10 mouse cellular contexts compared by ENCODE assay signal in genomic region chr5:121841973-121842372, GRCm38 (mm10). TPM values are rescaled to one million over a fixed set of nuclear protein-coding genes. Genes with fewer than 3 reads are reported as not detected.
DNase-seq lines count a peak whose midpoint lies in the region; ATAC-seq lines count a peak whose summit lies in the region.
"Had no signal": no experiment of that assay in that cellular context is flagged by ENCODE, and none has a peak within 500 bp of the region (broad histone marks: within the 10 kb centered on the region; RNA-seq: fewer than 3 reads in every experiment).

No protein-coding gene starts in this region.

- no peak for ATAC-seq in heart, embryonic 11.5 days (replicated peaks; ENCODE audit: insufficient number of reproducible peaks, low FRiP score, low TSS enrichment)
- ATAC-seq in midbrain, embryonic 13.5 days: no peak
- ATAC-seq in midbrain, embryonic 14.5 days (ENCODE audit: low FRiP score, low TSS enrichment): no peak
- ATAC-seq in embryonic facial prominence, embryonic 13.5 days (ENCODE audit: insufficient number of reproducible peaks, insufficient read depth, low FRiP score, low TSS enrichment, low read depth): no peak
- no peak for ATAC-seq in stomach, embryonic 14.5 days (ENCODE audit: insufficient number of reproducible peaks, insufficient read depth, low FRiP score, low read depth)

- H3K9ac ChIP-seq in heart, embryonic 11.5 days (ENCODE audit: low read depth, low read length): no peak overlapping the region
- no peak overlapping the region for H3K9ac ChIP-seq in midbrain, embryonic 13.5 days (replicated peaks)
- no peak overlapping the region for H3K9ac ChIP-seq in midbrain, embryonic 14.5 days (replicated peaks; ENCODE audit: low read length)
- no peak overlapping the region for H3K9ac ChIP-seq in embryonic facial prominence, embryonic 13.5 days
- H3K9ac ChIP-seq in stomach, embryonic 14.5 days (replicated peaks; ENCODE audit: low read depth, low read length): no peak overlapping the region

- H3K4me1 ChIP-seq in heart, embryonic 11.5 days (ENCODE audit: control insufficient read depth, insufficient read depth, low read length): peaks cover 27% of the 10 kb centered on the region
- peaks cover 27% of the 10 kb centered on the region for H3K4me1 ChIP-seq in midbrain, embryonic 13.5 days (replicated peaks)
- peaks cover 15% of the 10 kb centered on the region for H3K4me1 ChIP-seq in midbrain, embryonic 14.5 days (ENCODE audit: control insufficient read depth, insufficient read depth, low read length)
- H3K4me1 ChIP-seq in embryonic facial prominence, embryonic 13.5 days: peaks cover 28% of the 10 kb centered on the region
- peaks cover 14% of the 10 kb centered on the region; the same call in 1 of the 2 replicates for H3K4me1 ChIP-seq in stomach, embryonic 14.5 days (ENCODE audit: control insufficient read depth, insufficient read depth, low read length)

- H3K36me3 ChIP-seq in heart, embryonic 11.5 days (ENCODE audit: control insufficient read depth, insufficient read depth, low read length): no peaks in the 10 kb centered on the region; the same call in 1 of the 2 replicates
- no peaks in the 10 kb centered on the region for H3K36me3 ChIP-seq in midbrain, embryonic 13.5 days
- no peaks in the 10 kb centered on the region for H3K36me3 ChIP-seq in midbrain, embryonic 14.5 days (ENCODE audit: control insufficient read depth, insufficient read depth, low read length)
- no peaks in the 10 kb centered on the region for H3K36me3 ChIP-seq in embryonic facial prominence, embryonic 13.5 days
- no peaks in the 10 kb centered on the region for H3K36me3 ChIP-seq in stomach, embryonic 14.5 days (ENCODE audit: control insufficient read depth, insufficient read depth, low read length)
- H3K36me3 ChIP-seq: limb, embryonic 15.5 days had no signal

- no peak overlapping the region for H3K27ac ChIP-seq in heart, embryonic 11.5 days (ENCODE audit: low read depth, low read length)
- no peak overlapping the region for H3K27ac ChIP-seq in midbrain, embryonic 13.5 days
- H3K27ac ChIP-seq in midbrain, embryonic 14.5 days (replicated peaks; ENCODE audit: low read depth, low read length): no peak overlapping the region
- no peak overlapping the region for H3K27ac ChIP-seq in embryonic facial prominence, embryonic 13.5 days
- no peak overlapping the region for H3K27ac ChIP-seq in stomach, embryonic 14.5 days (ENCODE audit: low read length)
- H3K27ac ChIP-seq: limb, embryonic 15.5 days had no signal

- intact Hi-C loops in heart, postnatal 10 days (cut with DNase I): loop anchor here (2.0 to 10.0 kb wide), 3 partner anchors 27 to 130 kb away; partner anchors contain the start of gene Atxn2

- peaks cover 16% of the 10 kb centered on the region for H3K27me3 ChIP-seq in heart, embryonic 11.5 days (ENCODE audit: control insufficient read depth, insufficient read depth, low read length)
- peaks cover 78% of the 10 kb centered on the region for H3K27me3 ChIP-seq in midbrain, embryonic 13.5 days
- H3K27me3 ChIP-seq in midbrain, embryonic 14.5 days (ENCODE audit: control insufficient read depth, insufficient read depth, low read length): peaks cover 50% of the 10 kb centered on the region
- peaks cover 67% of the 10 kb centered on the region for H3K27me3 ChIP-seq in embryonic facial prominence, embryonic 13.5 days
- no peaks in the 10 kb centered on the region for H3K27me3 ChIP-seq in stomach, embryonic 14.5 days (ENCODE audit: control insufficient read depth, insufficient read depth, low read length)
- H3K27me3 ChIP-seq: Patski had no signal

- no peak overlapping the region; the same call in 1 of the 2 replicates for H3K4me3 ChIP-seq in heart, embryonic 11.5 days (ENCODE audit: low read depth, low read length)
- H3K4me3 ChIP-seq in midbrain, embryonic 13.5 days (replicated peaks): no peak overlapping the region; the same call in 1 of the 2 replicates
- H3K4me3 ChIP-seq in midbrain, embryonic 14.5 days (replicated peaks; ENCODE audit: low read depth, low read length): no peak overlapping the region
- H3K4me3 ChIP-seq in embryonic facial prominence, embryonic 13.5 days: peak overlapping the region; percentile 54
- H3K4me3 ChIP-seq in stomach, embryonic 14.5 days (ENCODE audit: low read depth, low read length): no peak overlapping the region

- DNase-seq in heart, postnatal 10 days: no peak
- DNase-seq in midbrain, embryonic 14.5 days: no peak
- no peak for DNase-seq in T-cell, adult 2 months (ENCODE audit: low spot score)
- DNase-seq in Muller cell, postnatal 12 days (ENCODE audit: inconsistent ontology term): no peak

- peak overlapping the region; percentile 83; the same call in 1 of the 2 replicates for H3K4me2 ChIP-seq in heart, embryonic 11.5 days
- peak overlapping the region; percentile 65; the same call in 1 of the 2 replicates for H3K4me2 ChIP-seq in midbrain, embryonic 13.5 days (replicated peaks)
- no peak overlapping the region for H3K4me2 ChIP-seq in midbrain, embryonic 14.5 days (ENCODE audit: low read length)
- peak overlapping the region; percentile 81; the same call in 1 of the 2 replicates for H3K4me2 ChIP-seq in embryonic facial prominence, embryonic 13.5 days
- 0 out of 2 replicates have a peak overlapping the region, but pooled peaks have one; percentile 64 for H3K4me2 ChIP-seq in stomach, embryonic 14.5 days (replicated peaks; ENCODE audit: low read depth, low read length)

- WGBS in heart, embryonic 11.5 days (ENCODE audit: insufficient replicate concordance): 43% methylated on average over 10 of the region's 10 CpGs
- WGBS in midbrain, embryonic 13.5 days: 44% methylated on average over 10 of the region's 10 CpGs
- 49% methylated on average over 10 of the region's 10 CpGs for WGBS in midbrain, embryonic 14.5 days
- WGBS in embryonic facial prominence, embryonic 13.5 days: 44% methylated on average over 10 of the region's 10 CpGs
- 40% methylated on average over 10 of the region's 10 CpGs for WGBS in stomach, embryonic 14.5 days

- H3K9me3 ChIP-seq in heart, embryonic 11.5 days (replicated peaks; ENCODE audit: control insufficient read depth, low read length): no peaks in the 10 kb centered on the region
- no peaks in the 10 kb centered on the region for H3K9me3 ChIP-seq in midbrain, embryonic 13.5 days
- H3K9me3 ChIP-seq in midbrain, embryonic 14.5 days (ENCODE audit: control insufficient read depth, low read length): no peaks in the 10 kb centered on the region
- no peaks in the 10 kb centered on the region for H3K9me3 ChIP-seq in embryonic facial prominence, embryonic 13.5 days
- H3K9me3 ChIP-seq in stomach, embryonic 14.5 days (ENCODE audit: control insufficient read depth, low read depth, low read length): no peaks in the 10 kb centered on the region
- H3K9me3 ChIP-seq: limb, embryonic 15.5 days had no signal

RNA-seq across cellular contexts. Expression of gene Sh2b3, which starts 4.5 kb away (rescaled TPM):
- 16.8 and 17.2 TPM in 2 replicates for polyA plus RNA-seq in heart, embryonic 11.5 days (2014; fragmentation: Nextera tagmentation; extraction: Ambion mirVana)
- 10 to 100 TPM; 38.2 to 38.7 TPM for total RNA-seq in heart, postnatal 10 days (2021)
- 5.3 and 6.0 TPM in 2 replicates for polyA plus RNA-seq in midbrain, embryonic 13.5 days (2015; fragmentation: Nextera tagmentation; extraction: Ambion mirVana)
- polyA plus RNA-seq in midbrain, embryonic 14.5 days (2014; fragmentation: Nextera tagmentation; extraction: Ambion mirVana): 6.1 and 7.8 TPM in 2 replicates
- 11.3 and 12.2 TPM in 2 replicates for polyA plus RNA-seq in embryonic facial prominence, embryonic 13.5 days (2015; fragmentation: Nextera tagmentation; extraction: Ambion mirVana)
- polyA plus RNA-seq in stomach, embryonic 14.5 days (2014; fragmentation: Nextera tagmentation; extraction: Ambion mirVana): 15.4 and 17.2 TPM in 2 replicates

RNA-seq across cellular contexts. Expression of gene Pheta1, which starts 6.8 kb away (rescaled TPM):
- polyA plus RNA-seq in heart, embryonic 11.5 days (2014; fragmentation: Nextera tagmentation; extraction: Ambion mirVana): 10.6 and 11.8 TPM in 2 replicates
- 10 to 100 TPM; 13.3 to 15.2 TPM for total RNA-seq in heart, postnatal 10 days (2021)
- polyA plus RNA-seq in midbrain, embryonic 13.5 days (2015; fragmentation: Nextera tagmentation; extraction: Ambion mirVana): 52.3 and 56.8 TPM in 2 replicates
- polyA plus RNA-seq in midbrain, embryonic 14.5 days (2014; fragmentation: Nextera tagmentation; extraction: Ambion mirVana): 36.8 and 40.1 TPM in 2 replicates
- polyA plus RNA-seq in embryonic facial prominence, embryonic 13.5 days (2015; fragmentation: Nextera tagmentation; extraction: Ambion mirVana): 36.2 and 41.1 TPM in 2 replicates
- polyA plus RNA-seq in stomach, embryonic 14.5 days (2014; fragmentation: Nextera tagmentation; extraction: Ambion mirVana): 17.6 and 17.8 TPM in 2 replicates
